Mouse (Mus musculus): ENCODE measurements at regions not wholly inside any gene's neighbourhood (a gene's known extent, or its start where the extent isn't known, plus 50 kb on each side); places are given as distances from the start of the nearest gene placed in this dataset.
A peak's percentile ranks its signal among the peaks of the same experiment; 100 is the strongest.

- DNase-seq = no peak
- intact Hi-C loops (cut with DNase I) = no loop called here
Observed at GRCm38 (mm10) chr14:114856243-114857031, 235.6 kb upstream of the Gpc5 start.

- intact Hi-C loops (cut with DNase I) = no loop called here
- DNase-seq = no peak
Observed at GRCm38 (mm10) chr14:114857171-114857570, 234.8 kb upstream of the Gpc5 start.

GRCm38 (mm10) chr14:114857689-114858088 is 234.3 kb upstream of the Gpc5 start:
- intact Hi-C loops (cut with DNase I) = no loop called here
- no peak for DNase-seq

- no peak for DNase-seq
- intact Hi-C loops (cut with DNase I) = no loop called here
Observed at GRCm38 (mm10) chr14:114863585-114863984, 228.4 kb upstream of the Gpc5 start.

GRCm38 (mm10) chr14:114864102-114864501 is 227.9 kb upstream of the Gpc5 start:
- no peak for DNase-seq
- intact Hi-C loops (cut with DNase I) = no loop called here

- no peak for DNase-seq
- intact Hi-C loops (cut with DNase I) = no loop called here
Observed at GRCm38 (mm10) chr14:114869233-114869632, 222.8 kb upstream of the Gpc5 start.

- intact Hi-C loops (cut with DNase I) = no loop called here
- DNase-seq = no peak
Observed at GRCm38 (mm10) chr14:114875101-114875500, 216.9 kb upstream of the Gpc5 start.

GRCm38 (mm10) chr14:114876427-114876826 is 215.6 kb upstream of the Gpc5 start:
- DNase-seq = no peak
- intact Hi-C loops (cut with DNase I) = no loop called here

GRCm38 (mm10) chr14:114877477-114877876 is 214.5 kb upstream of the Gpc5 start:
- intact Hi-C loops (cut with DNase I) = no loop called here
- DNase-seq = no peak

- DNase-seq = no peak
Observed at GRCm38 (mm10) chr14:114880291-114880690, 211.7 kb upstream of the Gpc5 start.

GRCm38 (mm10) chr14:114904109-114904508 is 187.9 kb upstream of the Gpc5 start:
- intact Hi-C loops (cut with DNase I) = no loop called here
- DNase-seq = peak; percentile 26

More at GRCm38 (mm10) chr14:114880291-114880690, 211.7 kb upstream of the Gpc5 start:
- intact Hi-C loops (cut with DNase I) = no loop called here

GRCm38 (mm10) chr14:114912271-114912670 is 179.7 kb upstream of the Gpc5 start:
- intact Hi-C loops (cut with DNase I) = no loop called here
- no peak for DNase-seq

GRCm38 (mm10) chr14:114913238-114913637 is 178.8 kb upstream of the Gpc5 start:
- intact Hi-C loops (cut with DNase I) = no loop called here
- peak; percentile 11 for DNase-seq

GRCm38 (mm10) chr14:114945744-114946143 is 146.3 kb upstream of the Gpc5 start:
- DNase-seq = no peak
- intact Hi-C loops (cut with DNase I) = no loop called here

- intact Hi-C loops (cut with DNase I) = no loop called here
- no peak for DNase-seq
Observed at GRCm38 (mm10) chr14:114946321-114946720, 145.7 kb upstream of the Gpc5 start.

- DNase-seq = no peak
- intact Hi-C loops (cut with DNase I) = no loop called here
Observed at GRCm38 (mm10) chr14:114948341-114949155, 143.5 kb upstream of the Gpc5 start.

GRCm38 (mm10) chr14:114949156-114949496 is 142.9 kb upstream of the Gpc5 start:
- DNase-seq = no peak
- intact Hi-C loops (cut with DNase I) = no loop called here

- no peak for DNase-seq
- intact Hi-C loops (cut with DNase I) = no loop called here
Observed at GRCm38 (mm10) chr14:114952280-114952679, 139.7 kb upstream of the Gpc5 start.

GRCm38 (mm10) chr14:114953070-114953665 is 138.8 kb upstream of the Gpc5 start:
- DNase-seq = no peak
- intact Hi-C loops (cut with DNase I) = no loop called here

GRCm38 (mm10) chr14:114954287-114954686 is 137.7 kb upstream of the Gpc5 start:
- no peak for DNase-seq
- intact Hi-C loops (cut with DNase I) = no loop called here

- intact Hi-C loops (cut with DNase I) = no loop called here
- DNase-seq = no peak
Observed at GRCm38 (mm10) chr14:114955572-114955971, 136.4 kb upstream of the Gpc5 start.

GRCm38 (mm10) chr14:114960273-114960672 is 131.7 kb upstream of the Gpc5 start:
- no peak for DNase-seq
- intact Hi-C loops (cut with DNase I) = no loop called here

All from left cerebral cortex, postnatal 4 days (tissue).